In the genomic region with DNA sequence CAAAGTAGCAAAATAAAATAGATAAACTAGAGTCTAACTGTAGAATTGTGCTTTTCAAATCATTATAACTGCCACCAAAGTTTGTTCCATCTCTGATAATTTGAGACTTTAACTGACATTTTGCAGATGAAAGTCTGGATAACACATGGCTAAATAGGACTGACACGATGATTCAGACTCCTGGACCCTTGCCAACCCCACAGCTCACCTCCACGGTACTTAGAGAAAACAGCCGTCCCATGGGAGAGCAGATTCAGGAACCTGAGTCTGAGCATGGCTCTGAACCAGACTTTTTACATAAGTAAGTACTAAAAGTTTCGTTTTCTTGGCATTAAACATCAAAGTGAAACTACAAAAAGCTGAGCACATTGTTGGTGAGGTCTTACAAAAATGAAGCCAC, we compare ENCODE assay signal across 9 mouse cellular contexts.
DNase-seq lines count a peak whose midpoint lies in the region; ATAC-seq and TF ChIP-seq lines count a peak whose summit lies in the region.
"Had no signal": no experiment of that assay in that cellular context is flagged by ENCODE, and none has a peak within 500 bp of the region (broad histone marks: within the 10 kb centered on the region; RNA-seq: fewer than 3 reads in every experiment).

No protein-coding gene starts in this region.

- H3K9me3 ChIP-seq in heart, embryonic 11.5 days (replicated peaks; ENCODE audit: control insufficient read depth, low read length), result no peaks in the 10 kb centered on the region
- no peaks in the 10 kb centered on the region for H3K9me3 ChIP-seq in G1E (replicated peaks)
- H3K9me3 ChIP-seq in forebrain, embryonic 16.5 days (ENCODE audit: control insufficient read depth, low read length), result no peaks in the 10 kb centered on the region

- 47% methylated on average over 4 of the region's 4 CpGs for WGBS in heart, embryonic 11.5 days (ENCODE audit: insufficient replicate concordance)
- 48% methylated on average over 4 of the region's 4 CpGs for WGBS in forebrain, embryonic 16.5 days

- no peak overlapping the region for H3K9ac ChIP-seq in heart, embryonic 11.5 days (ENCODE audit: low read depth, low read length)
- no peak overlapping the region for H3K9ac ChIP-seq in forebrain, embryonic 16.5 days (replicated peaks; ENCODE audit: low read depth, low read length)
- H3K9ac ChIP-seq: lung, embryonic 14.5 days had no signal

- H3K4me3 ChIP-seq in heart, embryonic 11.5 days (ENCODE audit: low read depth, low read length), result no peak overlapping the region
- H3K4me3 ChIP-seq in G1E (ENCODE audit: low read depth, low read length), result no peak overlapping the region; the same call in 1 of the 2 replicates
- no peak overlapping the region for H3K4me3 ChIP-seq in forebrain, embryonic 16.5 days (replicated peaks; ENCODE audit: low read length)

- no peak overlapping the region for H3K27ac ChIP-seq in heart, embryonic 11.5 days (ENCODE audit: low read depth, low read length)
- no peak overlapping the region for H3K27ac ChIP-seq in forebrain, embryonic 16.5 days (ENCODE audit: low read length)

- no peaks in the 10 kb centered on the region for H3K27me3 ChIP-seq in heart, embryonic 11.5 days (ENCODE audit: control insufficient read depth, insufficient read depth, low read length)
- H3K27me3 ChIP-seq in G1E (ENCODE audit: insufficient read depth, low read length), result no peaks in the 10 kb centered on the region
- H3K27me3 ChIP-seq in forebrain, embryonic 16.5 days (replicated peaks; ENCODE audit: control insufficient read depth, insufficient read depth, low read length), result no peaks in the 10 kb centered on the region

- no peak overlapping the region for H3K4me2 ChIP-seq in heart, embryonic 11.5 days
- no peak overlapping the region for H3K4me2 ChIP-seq in forebrain, embryonic 16.5 days (ENCODE audit: low read length)
- H3K4me2 ChIP-seq: lung, embryonic 14.5 days had no signal

- ATAC-seq in heart, embryonic 11.5 days (replicated peaks; ENCODE audit: insufficient number of reproducible peaks, low FRiP score, low TSS enrichment), result no peak
- peak; percentile 49 for ATAC-seq in G1E (ENCODE audit: extremely low read depth, insufficient number of reproducible peaks, low FRiP score, poor library complexity, severe bottlenecking)
- ATAC-seq in forebrain, embryonic 16.5 days, result no peak

- no peaks in the 10 kb centered on the region; the same call in 1 of the 2 replicates for H3K36me3 ChIP-seq in heart, embryonic 11.5 days (ENCODE audit: control insufficient read depth, insufficient read depth, low read length)
- H3K36me3 ChIP-seq in G1E (replicated peaks), result peaks cover 37% of the 10 kb centered on the region
- 0 out of 2 replicates have a peak, but pooled peaks cover 8% of the 10 kb centered on the region for H3K36me3 ChIP-seq in forebrain, embryonic 16.5 days (ENCODE audit: control insufficient read depth, insufficient read depth)

- peak; percentile 88 for DNase-seq in heart, adult 11 months
- peak; percentile 19 for DNase-seq in G1E (ENCODE audit: low spot score)
- DNase-seq in cerebellum, postnatal 10 days, result peak; percentile 67 to 70
- peak; percentile 38 for DNase-seq in lung, postnatal 36 days
- DNase-seq in right cerebral cortex, postnatal 14 days, result no peak
- DNase-seq in left cerebral cortex, adult 11 months (ENCODE audit: low spot score), result no peak
- DNase-seq: lung, embryonic 14.5 days had no signal

- no peaks in the 10 kb centered on the region for H3K4me1 ChIP-seq in heart, embryonic 11.5 days (ENCODE audit: control insufficient read depth, insufficient read depth, low read length)
- H3K4me1 ChIP-seq in G1E (ENCODE audit: insufficient read depth, low read depth, low read length), result peaks cover 6% of the 10 kb centered on the region
- no peaks in the 10 kb centered on the region for H3K4me1 ChIP-seq in forebrain, embryonic 16.5 days (replicated peaks; ENCODE audit: control insufficient read depth, insufficient read depth, low read length)

- no peak for TF ChIP-seq CTCF in G1E (IDR thresholded peaks at IDR 0.05; ENCODE audit: low read depth, low read length)

Comparison
In these comparisons a context has a peak if more than half of its experiments do, and no peak if none do; other contexts are left out.
1. DNase-seq: peak in heart, adult 11 months (single experiment), G1E (single experiment), cerebellum, postnatal 10 days (2 of 2) and lung, postnatal 36 days (single experiment); none in right cerebral cortex, postnatal 14 days (single experiment) and left cerebral cortex, adult 11 months (single experiment).